Mouse (Mus musculus): ENCODE data around the gene Fstl4. TPM values are rescaled to one million over a fixed set of nuclear protein-coding genes. Genes with fewer than 3 reads are reported as not detected.

The Fstl4 gene
- polyA plus RNA-seq, 1 experiment: 0.07 TPM

DNA sequence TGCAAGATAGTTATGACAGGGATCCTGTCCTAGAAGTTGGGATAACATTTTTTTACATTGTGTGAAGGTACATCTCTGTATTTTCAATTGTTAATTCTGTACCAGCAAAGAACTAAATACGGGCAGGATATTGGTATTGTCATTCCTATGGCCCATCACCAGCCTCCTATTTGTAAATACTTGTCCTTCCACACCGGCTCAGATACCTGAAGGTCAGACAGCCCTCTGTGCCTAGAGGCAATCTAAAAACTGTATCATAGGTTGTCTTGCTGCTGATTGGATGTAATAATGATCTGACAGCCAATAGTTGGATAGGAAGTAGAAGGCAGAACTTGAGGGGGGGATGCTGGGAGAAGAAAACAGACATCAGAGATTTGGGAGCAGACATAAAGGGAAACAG lies 432.7 kb downstream of the Fstl4 start:
- no peak overlapping the region for H3K4me3 ChIP-seq (replicated peaks)
- H3K4me1 ChIP-seq: no peaks in the 10 kb centered on the region
- no peaks in the 10 kb centered on the region for H3K36me3 ChIP-seq (replicated peaks; ENCODE audit: low read length)
- H3K9me3 ChIP-seq: peaks cover 6% of the 10 kb centered on the region; the same call in 1 of the 2 replicates
- peaks cover 2% of the 10 kb centered on the region for H3K27me3 ChIP-seq (replicated peaks)
- TF ChIP-seq FLI1 (IDR thresholded peaks at IDR 0.05; ENCODE audit: low read length): no peak
- no peak for TF ChIP-seq GATA1 (IDR thresholded peaks at IDR 0.05; ENCODE audit: borderline replicate concordance, low read length)

DNA sequence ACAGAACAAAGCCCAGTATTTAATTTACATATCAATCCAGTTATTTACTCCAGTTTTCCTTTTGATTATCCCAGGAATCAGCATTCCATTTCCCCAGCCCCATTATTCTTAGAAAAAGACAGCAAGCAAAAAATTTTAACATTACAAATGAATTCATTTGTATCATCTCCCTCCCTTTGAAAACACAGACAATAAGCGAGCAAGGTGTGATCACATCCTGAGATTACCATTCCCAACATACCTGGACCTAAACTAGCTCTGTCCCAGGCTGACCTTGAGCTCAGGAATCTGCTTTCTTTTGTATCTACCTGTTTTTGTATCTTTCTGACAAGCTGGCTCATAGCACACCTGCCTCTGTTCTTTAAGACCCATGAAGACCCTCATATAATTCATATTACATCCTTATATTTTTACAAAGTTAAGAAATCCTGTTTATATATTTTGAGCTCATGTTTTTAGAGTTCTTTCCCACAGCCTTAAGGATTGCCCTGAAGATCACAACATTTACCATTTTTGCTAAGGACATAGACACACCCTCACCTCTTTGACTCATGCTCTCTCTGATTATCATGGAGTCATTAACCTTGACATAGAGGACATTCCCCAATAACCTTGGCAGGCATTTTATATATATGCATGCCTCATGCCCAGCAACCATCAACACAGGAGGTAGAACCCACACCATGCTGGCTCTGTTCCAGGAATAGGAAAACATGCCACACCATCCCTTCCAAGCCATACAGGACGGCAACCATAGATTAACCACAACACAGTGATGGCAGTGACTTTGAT lies 438.2 kb downstream of the Fstl4 start:
- H3K27me3 ChIP-seq (replicated peaks): no peaks in the 10 kb centered on the region
- H3K4me3 ChIP-seq (replicated peaks): no peak overlapping the region

DNA sequence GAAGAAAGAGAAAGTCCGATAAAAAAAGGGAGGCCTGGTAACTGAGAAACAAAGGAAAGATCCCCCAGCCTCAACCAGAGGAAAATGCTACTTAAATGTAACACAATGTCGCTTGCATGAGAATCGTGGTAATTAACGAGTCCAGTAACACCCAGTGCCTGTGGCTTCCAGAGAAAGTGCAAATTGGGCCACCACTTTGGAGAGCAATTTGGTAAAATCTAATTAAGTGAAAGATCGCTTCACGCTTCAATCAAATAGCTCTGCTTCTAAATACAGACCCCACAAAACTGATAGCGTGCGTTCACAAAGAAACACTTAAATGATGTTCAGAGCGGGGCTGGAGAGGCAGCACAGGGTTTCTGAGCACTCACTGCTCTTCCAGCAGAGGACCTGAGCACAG lies 446.4 kb downstream of the Fstl4 start:
- H3K9me3 ChIP-seq: no peaks in the 10 kb centered on the region
- no peak overlapping the region for H3K4me3 ChIP-seq (replicated peaks)
- peaks cover 3% of the 10 kb centered on the region for H3K27me3 ChIP-seq (replicated peaks)
- TF ChIP-seq FLI1 (IDR thresholded peaks at IDR 0.05; ENCODE audit: low read length) (no peak), GATA1 (IDR thresholded peaks at IDR 0.05; ENCODE audit: borderline replicate concordance, low read length) (no peak)
- H3K4me1 ChIP-seq: no peaks in the 10 kb centered on the region
- no peaks in the 10 kb centered on the region for H3K36me3 ChIP-seq (replicated peaks; ENCODE audit: low read length)

More for the DNA sequence above, 438.2 kb downstream of the Fstl4 start:
- H3K4me1 ChIP-seq: no peaks in the 10 kb centered on the region
- no peaks in the 10 kb centered on the region for H3K36me3 ChIP-seq (replicated peaks; ENCODE audit: low read length)
- TF ChIP-seq FLI1 (IDR thresholded peaks at IDR 0.05; ENCODE audit: low read length): no peak
- no peak for TF ChIP-seq GATA1 (IDR thresholded peaks at IDR 0.05; ENCODE audit: borderline replicate concordance, low read length)
- peaks cover 6% of the 10 kb centered on the region; the same call in 1 of the 2 replicates for H3K9me3 ChIP-seq

DNA sequence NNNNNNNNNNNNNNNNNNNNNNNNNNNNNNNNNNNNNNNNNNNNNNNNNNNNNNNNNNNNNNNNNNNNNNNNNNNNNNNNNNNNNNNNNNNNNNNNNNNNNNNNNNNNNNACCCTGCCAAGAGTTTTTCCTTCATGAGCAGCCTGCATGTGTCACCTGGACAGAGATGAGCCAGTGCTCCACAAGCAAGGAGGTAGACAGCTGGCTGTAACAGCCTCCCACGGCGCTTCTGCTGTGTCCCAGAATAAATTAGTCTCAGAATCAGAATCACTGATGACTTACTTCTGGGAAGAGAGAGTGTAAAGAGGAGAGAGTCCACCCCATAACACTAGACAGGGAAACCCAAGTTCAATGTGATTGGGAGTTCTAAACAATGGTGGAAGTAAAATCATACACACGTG lies 464.6 kb downstream of the Fstl4 start:
- Histone ChIP-seq H3K27me3 (replicated peaks) (peaks cover 12% of the 10 kb centered on the region), H3K4me3 (replicated peaks) (no peak overlapping the region), H3K36me3 (replicated peaks; ENCODE audit: low read length) (no peaks in the 10 kb centered on the region), H3K9me3 (peaks cover 9% of the 10 kb centered on the region), H3K4me1 (peaks cover 4% of the 10 kb centered on the region; the same call in 1 of the 2 replicates)
- TF ChIP-seq FLI1 (IDR thresholded peaks at IDR 0.05; ENCODE audit: low read length) (no peak), GATA1 (IDR thresholded peaks at IDR 0.05; ENCODE audit: borderline replicate concordance, low read length) (no peak)

DNA sequence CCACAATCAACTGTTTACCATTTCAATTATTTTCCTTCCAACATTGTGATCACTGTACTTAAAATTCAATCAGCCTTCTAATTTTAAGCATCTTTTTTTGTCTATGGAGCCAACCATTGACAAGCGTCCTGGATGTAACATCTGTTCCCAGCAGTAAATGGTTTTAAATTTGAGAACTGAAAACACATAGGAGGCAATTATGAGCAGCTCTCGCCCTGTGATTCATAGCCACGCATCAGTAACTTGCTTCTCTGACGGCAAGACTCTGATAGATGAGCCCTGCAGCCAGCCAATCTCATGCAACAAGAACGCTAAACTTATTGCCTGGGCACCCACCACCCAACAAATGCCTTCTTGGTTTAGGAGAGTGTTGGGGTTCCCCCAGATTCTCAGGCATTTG lies 467.4 kb downstream of the Fstl4 start:
- H3K9me3 ChIP-seq: peaks cover 16% of the 10 kb centered on the region
- no peak for TF ChIP-seq FLI1 (IDR thresholded peaks at IDR 0.05; ENCODE audit: low read length)
- TF ChIP-seq GATA1 (IDR thresholded peaks at IDR 0.05; ENCODE audit: borderline replicate concordance, low read length): no peak

DNA sequence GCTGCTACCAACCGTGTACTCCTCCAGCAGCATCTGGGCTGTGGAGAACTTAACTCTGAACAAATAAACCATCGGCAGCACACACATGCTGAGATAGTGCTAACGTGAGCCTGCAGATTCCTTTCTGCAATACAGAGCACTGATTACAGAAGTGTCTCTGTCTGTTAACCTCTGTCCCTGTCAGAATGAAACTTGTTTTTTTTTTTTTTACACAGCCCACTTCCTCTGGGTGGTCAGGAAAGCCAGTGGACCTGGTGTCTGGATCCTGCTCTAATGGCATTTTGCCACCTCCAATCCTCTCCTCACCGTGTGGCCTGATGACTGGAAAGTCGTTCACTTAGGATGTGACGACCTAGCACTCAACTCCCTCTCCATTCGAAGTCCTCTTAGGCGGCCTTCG lies 469.2 kb downstream of the Fstl4 start:
- no peaks in the 10 kb centered on the region for H3K36me3 ChIP-seq (replicated peaks; ENCODE audit: low read length)
- peaks cover 13% of the 10 kb centered on the region for H3K27me3 ChIP-seq (replicated peaks)
- H3K4me3 ChIP-seq (replicated peaks): no peak overlapping the region
- TF ChIP-seq GATA1 (IDR thresholded peaks at IDR 0.05; ENCODE audit: borderline replicate concordance, low read length) (no peak), FLI1 (IDR thresholded peaks at IDR 0.05; ENCODE audit: low read length) (no peak)
- H3K9me3 ChIP-seq: peaks cover 25% of the 10 kb centered on the region
- peaks cover 4% of the 10 kb centered on the region; the same call in 1 of the 2 replicates for H3K4me1 ChIP-seq

More for the DNA sequence above, 467.4 kb downstream of the Fstl4 start:
- H3K4me1 ChIP-seq: peaks cover 4% of the 10 kb centered on the region; the same call in 1 of the 2 replicates
- no peaks in the 10 kb centered on the region for H3K36me3 ChIP-seq (replicated peaks; ENCODE audit: low read length)
- peaks cover 13% of the 10 kb centered on the region for H3K27me3 ChIP-seq (replicated peaks)
- no peak overlapping the region for H3K4me3 ChIP-seq (replicated peaks)

All from megakaryocyte, embryonic 14.5 days (primary cell).